Mouse (Mus musculus) lung, adult 2 months (tissue): ENCODE data around the gene Tgfb3.

Experiments
- CTCF ChIP-seq: fragments of 200-500 bp; IDR thresholded peaks from 2 replicates; pipeline ENCODE4 v1.5.1; 2011; ENCODE audit warnings: mild to moderate bottlenecking, low read length, control low read depth; ENCODE audit not compliant: insufficient read depth
- POLR2A ChIP-seq: fragments of 200-500 bp; IDR thresholded peaks from 2 replicates; pipeline ENCODE4 v1.6.1; 2011; ENCODE audit warnings: low read depth, mild to moderate bottlenecking, control low read depth, low read length, borderline replicate concordance; ENCODE audit errors: extremely low read depth

GRCm38 (mm10) chr12:86105546-86105945 is 26.7 kb upstream of the Tgfb3 start:
- no peak for TF ChIP-seq POLR2A
- no peak for TF ChIP-seq CTCF
